Mouse (Mus musculus) intestine, embryonic 14.5 days (tissue): ENCODE results near the gene Itpkb. TPM values are rescaled to one million over a fixed set of nuclear protein-coding genes. Genes with fewer than 3 reads are reported as not detected.

Experiments used
- ATAC-seq: fragments of 200-750 bp; cut with Nextera tagmentation; replicated peaks from 2 replicates; pipeline ENCODE4 v1.8.0; 2017; ENCODE audit warnings: low read depth, moderate number of reproducible peaks, moderate TSS enrichment, moderate library complexity; ENCODE audit not compliant: low FRiP score, low TSS enrichment
- DNase-seq: peaks from one replicate; pipeline ENCODE4 v3.0.0-alpha.2; 2018; ENCODE audit warnings: low spot score
- H3K27ac ChIP-seq: fragments of 300-500 bp; sonication (generic); 2 replicates; pipeline ENCODE4 v1.5.1; 2014; ENCODE audit warnings: low read depth, mild to moderate bottlenecking, control low read depth
- H3K27me3 ChIP-seq: fragments of 300-500 bp; sonication (generic); replicated peaks from 2 replicates; pipeline ENCODE4 v1.6.1; 2014; ENCODE audit warnings: low read length, control low read depth; ENCODE audit not compliant: control insufficient read depth, insufficient read depth
- H3K36me3 ChIP-seq: fragments of 300-500 bp; sonication (generic); 2 replicates; pipeline ENCODE4 v1.6.1; 2014; ENCODE audit warnings: low read length, control low read depth; ENCODE audit not compliant: control insufficient read depth, insufficient read depth
- H3K4me1 ChIP-seq: fragments of 300-500 bp; sonication (generic); replicated peaks from 2 replicates; pipeline ENCODE4 v1.6.1; 2014; ENCODE audit warnings: low read length, control low read depth, mixed read lengths; ENCODE audit not compliant: control insufficient read depth, insufficient read depth
- H3K4me2 ChIP-seq: fragments of 300-500 bp; sonication (generic); 2 replicates; pipeline ENCODE4 v1.6.1; 2014; ENCODE audit warnings: low read length
- H3K4me3 ChIP-seq: fragments of 300-500 bp; sonication (generic); 2 replicates; pipeline ENCODE4 v1.5.1; 2014; ENCODE audit warnings: low read depth, low read length, control low read depth, mixed read lengths
- H3K9ac ChIP-seq: fragments of 300-500 bp; sonication (generic); 2 replicates; pipeline ENCODE4 v1.6.1; 2014; ENCODE audit warnings: mild to moderate bottlenecking, low read length
- H3K9me3 ChIP-seq: fragments of 300-500 bp; sonication (generic); 2 replicates; pipeline ENCODE4 v1.6.1; 2016; ENCODE audit warnings: low read length, control low read depth; ENCODE audit not compliant: control insufficient read depth
- WGBS: fragments of 180-500 bp; shearing (Covaris S2); extraction: QIAGEN DNeasy Blood & Tissue Kit; methylation state at CpG from one replicate; pipeline ENCODE4 v1.1.7; 2014; 5-methylcytosine and 5-hydroxymethylcytosine counted together
- polyA plus RNA-seq: library from polyadenylated mRNA; unstranded; fragments of >200 nt; fragmentation: Nextera tagmentation; extraction: Ambion mirVana; gene quantifications from 2 replicates; pipeline ENCODE4 v1.2.1, GENCODE M21; 2014

Itpkb gene
- polyA plus RNA-seq, 1 experiment from 2014 or later, result 6.7 TPM

DNA sequence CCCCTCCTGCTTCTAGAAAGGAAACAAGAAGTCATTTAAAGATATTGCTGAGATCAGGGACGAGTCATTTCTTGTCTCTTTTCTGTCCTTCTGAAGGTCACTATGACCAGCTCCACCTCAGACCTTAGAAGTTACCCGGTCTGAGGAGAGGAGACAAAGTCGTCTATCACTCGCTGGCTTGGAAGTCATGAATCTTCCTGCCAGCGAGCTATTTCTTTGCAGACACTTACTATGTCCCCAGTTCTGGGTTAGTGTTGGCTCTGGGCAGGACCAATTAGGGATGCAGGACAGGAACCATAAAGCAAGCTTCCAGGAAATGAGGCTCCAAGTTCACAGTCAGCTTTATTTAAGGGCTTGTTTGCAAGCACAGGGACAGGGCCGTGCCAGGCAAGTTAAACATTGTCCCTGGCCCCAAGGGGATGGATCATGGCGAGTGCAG, 27.6 kb downstream of the Itpkb start:
- DNase-seq (no peak), ATAC-seq (no peak)
- Histone ChIP-seq H3K4me3 (no peak overlapping the region), H3K27ac (no peak overlapping the region), H3K27me3 (no peaks in the 10 kb centered on the region), H3K9ac (no peak overlapping the region), H3K36me3 (no peaks in the 10 kb centered on the region), H3K4me2 (no peak overlapping the region), H3K4me1 (peaks cover 17% of the 10 kb centered on the region), H3K9me3 (no peaks in the 10 kb centered on the region)
- 54% methylated on average over 7 of the region's 7 CpGs for WGBS

DNA sequence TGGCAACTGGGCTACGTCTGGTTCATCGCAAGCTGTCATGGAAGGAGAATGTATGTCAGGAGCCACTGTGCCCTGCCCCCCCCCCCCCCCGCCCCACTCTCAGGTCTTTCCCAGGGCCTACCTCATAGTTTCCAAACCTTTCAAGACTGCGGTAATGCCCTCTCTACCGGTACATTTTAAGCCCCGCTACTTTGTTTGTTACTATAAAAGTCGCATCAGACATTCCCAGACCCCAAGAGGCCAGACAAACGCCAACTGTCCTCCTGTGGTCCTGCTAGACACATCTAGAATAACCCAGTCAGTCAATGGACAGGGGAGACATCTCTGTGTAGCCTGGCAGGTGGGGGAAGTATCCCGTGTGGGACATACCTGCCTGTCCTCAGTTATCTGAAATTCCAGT, 28.2 kb downstream of the Itpkb start:
- Histone ChIP-seq H3K36me3 (no peaks in the 10 kb centered on the region), H3K4me2 (no peak overlapping the region), H3K27ac (no peak overlapping the region), H3K4me1 (peaks cover 23% of the 10 kb centered on the region), H3K9ac (no peak overlapping the region), H3K27me3 (no peaks in the 10 kb centered on the region), H3K4me3 (no peak overlapping the region), H3K9me3 (no peaks in the 10 kb centered on the region)
- no peak for ATAC-seq
- DNase-seq, result no peak
- 77% methylated on average over 8 of the region's 9 CpGs for WGBS

- 81% methylated on average over 5 of the region's 5 CpGs for whole genome bisulfite sequencing
Measured at GRCm38 (mm10) chr1:180359311-180359710, 29.0 kb downstream of the Itpkb start.

GRCm38 (mm10) chr1:180362176-180362575, 31.9 kb downstream of the Itpkb start:
- WGBS, result 84% methylated on average over 4 of the region's 4 CpGs
- Histone ChIP-seq H3K9ac (no peak overlapping the region), H3K36me3 (no peaks in the 10 kb centered on the region), H3K27ac (no peak overlapping the region), H3K9me3 (no peaks in the 10 kb centered on the region), H3K4me3 (no peak overlapping the region), H3K4me1 (peaks cover 56% of the 10 kb centered on the region), H3K27me3 (no peaks in the 10 kb centered on the region), H3K4me2 (no peak overlapping the region)
- ATAC-seq (no peak), DNase-seq (no peak)

More at GRCm38 (mm10) chr1:180359311-180359710, 29.0 kb downstream of the Itpkb start:
- Histone ChIP-seq H3K4me2 (no peak overlapping the region), H3K9ac (no peak overlapping the region), H3K9me3 (no peaks in the 10 kb centered on the region), H3K36me3 (no peaks in the 10 kb centered on the region), H3K4me3 (no peak overlapping the region), H3K27ac (no peak overlapping the region), H3K27me3 (no peaks in the 10 kb centered on the region), H3K4me1 (peaks cover 30% of the 10 kb centered on the region)
- DNase-seq (no peak), ATAC-seq (no peak)

- ATAC-seq (no peak), DNase-seq (no peak)
- Histone ChIP-seq H3K4me1 (peaks cover 56% of the 10 kb centered on the region), H3K9ac (no peak overlapping the region), H3K4me2 (no peak overlapping the region), H3K4me3 (no peak overlapping the region), H3K27ac (no peak overlapping the region), H3K9me3 (no peaks in the 10 kb centered on the region), H3K36me3 (no peaks in the 10 kb centered on the region), H3K27me3 (no peaks in the 10 kb centered on the region)
- WGBS, result 61% methylated on average over 5 of the region's 5 CpGs
Measured at GRCm38 (mm10) chr1:180362844-180363243, 32.6 kb downstream of the Itpkb start.

GRCm38 (mm10) chr1:180363317-180363716, 33.0 kb downstream of the Itpkb start:
- no peaks in the 10 kb centered on the region for H3K9me3 ChIP-seq
- no peaks in the 10 kb centered on the region for H3K36me3 ChIP-seq
- no peak for DNase-seq
- no peak overlapping the region for H3K4me3 ChIP-seq
- H3K27me3 ChIP-seq, result no peaks in the 10 kb centered on the region
- ATAC-seq, result no peak
- H3K4me2 ChIP-seq, result no peak overlapping the region
- peak overlapping the region; percentile 12 for H3K27ac ChIP-seq
- no peak overlapping the region for H3K9ac ChIP-seq
- 50% methylated on average over 3 of the region's 3 CpGs for WGBS
- peaks cover 57% of the 10 kb centered on the region for H3K4me1 ChIP-seq

DNA sequence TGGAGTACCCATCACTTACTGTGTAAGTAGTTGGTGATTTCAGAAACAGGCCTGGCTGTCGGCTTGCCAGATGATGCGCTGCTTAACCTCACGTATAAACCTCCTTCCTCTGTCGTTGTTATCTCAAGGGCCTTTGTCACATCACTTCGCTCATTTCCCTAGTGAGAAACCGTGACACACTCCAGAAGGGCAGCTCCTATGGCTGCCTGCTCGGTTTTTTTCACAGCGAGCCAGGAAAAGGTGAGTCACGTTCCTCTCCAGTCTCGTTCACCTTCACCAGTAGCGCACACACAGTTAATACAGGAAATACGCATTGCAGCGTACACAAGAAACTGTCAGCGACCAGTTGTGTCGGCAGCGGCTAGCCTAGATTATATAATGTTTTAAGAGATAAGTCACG, 33.7 kb downstream of the Itpkb start:
- Histone ChIP-seq H3K4me1 (peaks cover 57% of the 10 kb centered on the region), H3K27ac (peak overlapping the region; percentile 12; the same call in 1 of the 2 replicates), H3K27me3 (no peaks in the 10 kb centered on the region), H3K9ac (no peak overlapping the region), H3K36me3 (no peaks in the 10 kb centered on the region), H3K4me3 (no peak overlapping the region), H3K9me3 (no peaks in the 10 kb centered on the region), H3K4me2 (peak overlapping the region; percentile 64)
- ATAC-seq, result no peak
- WGBS, result 38% methylated on average over 17 of the region's 17 CpGs
- DNase-seq, result no peak

DNA sequence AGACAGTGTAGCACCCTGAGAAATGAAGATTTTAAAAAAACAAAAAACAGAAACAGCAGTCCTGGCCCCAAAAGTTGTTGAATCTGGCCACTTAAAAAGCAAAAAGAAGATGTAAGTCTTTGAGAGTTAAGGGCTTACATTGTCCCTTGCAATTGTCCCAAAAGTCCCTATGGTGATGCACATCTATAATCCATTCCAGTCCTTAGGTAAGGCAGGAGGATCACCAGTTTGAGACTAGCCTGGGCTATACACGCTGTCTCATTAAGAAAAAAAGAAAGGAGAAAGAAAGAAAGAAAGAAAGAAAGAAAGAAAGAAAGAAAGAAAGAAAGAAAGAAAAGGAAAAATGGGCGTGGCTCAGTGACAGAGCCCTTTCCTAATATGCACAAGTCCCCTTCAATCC, 34.4 kb downstream of the Itpkb start:
- Histone ChIP-seq H3K27me3 (no peaks in the 10 kb centered on the region), H3K9ac (no peak overlapping the region), H3K4me2 (peak overlapping the region; percentile 64), H3K4me1 (peaks cover 57% of the 10 kb centered on the region), H3K27ac (peak overlapping the region; percentile 85; the same call in 1 of the 2 replicates), H3K36me3 (no peaks in the 10 kb centered on the region), H3K9me3 (no peaks in the 10 kb centered on the region), H3K4me3 (peak overlapping the region; percentile 39)
- ATAC-seq (no peak), DNase-seq (no peak)
- WGBS, result 31% methylated on average over 2 of the region's 2 CpGs

DNA sequence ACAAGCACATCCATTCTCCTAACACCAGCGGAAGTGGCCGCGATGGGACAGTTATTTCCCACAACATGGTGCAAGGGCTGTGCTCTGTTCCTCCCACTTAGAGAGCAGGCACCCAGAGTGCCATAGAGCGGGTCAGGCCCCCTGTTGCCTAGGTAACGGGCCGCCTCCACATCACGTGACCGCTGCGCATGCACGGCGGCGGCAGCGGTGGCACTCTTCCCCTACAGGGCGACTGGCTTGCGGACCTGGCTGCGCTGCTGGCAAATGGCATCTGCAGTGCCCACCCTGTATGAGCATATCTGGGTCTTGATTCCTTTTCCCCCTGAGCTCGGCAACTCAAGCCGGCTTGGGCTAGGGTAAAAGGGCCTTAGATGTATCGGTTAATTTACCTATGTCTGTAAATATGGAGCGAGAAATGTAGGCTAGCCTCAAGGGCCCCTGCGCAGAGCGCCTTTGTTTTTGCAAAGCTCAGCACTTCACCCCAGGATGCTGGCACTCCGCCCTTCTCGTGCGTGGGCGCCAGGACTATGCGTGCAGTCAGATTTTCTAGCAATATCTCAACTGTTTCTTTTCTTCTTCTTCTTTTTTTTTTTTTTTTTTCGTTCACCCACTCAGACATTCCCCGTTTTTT, 35.0 kb downstream of the Itpkb start:
- peak overlapping the region; percentile 47 for H3K9ac ChIP-seq
- no peaks in the 10 kb centered on the region for H3K9me3 ChIP-seq
- WGBS, result 2% methylated on average over 29 of the region's 29 CpGs
- DNase-seq, result peak; percentile 91
- no peaks in the 10 kb centered on the region for H3K36me3 ChIP-seq
- peak; percentile 92 for ATAC-seq
- peak overlapping the region; percentile 64 for H3K4me2 ChIP-seq
- H3K27me3 ChIP-seq, result no peaks in the 10 kb centered on the region
- H3K4me3 ChIP-seq, result peak overlapping the region; percentile 39
- peaks cover 54% of the 10 kb centered on the region for H3K4me1 ChIP-seq
- H3K27ac ChIP-seq, result peak overlapping the region; percentile 85
